Mouse (Mus musculus): ENCODE results near the gene Bphl. TPM values are rescaled to one million over a fixed set of nuclear protein-coding genes. Genes with fewer than 3 reads are reported as not detected.
"Not testable (repeated sequence)": the region's sequence is repeated elsewhere in the genome, so short reads cannot be mapped to it uniquely, and the experiment has no call there.

Gene Bphl
- polyA plus RNA-seq, 1 experiment from 2014 or later, result 98.8 TPM

DNA sequence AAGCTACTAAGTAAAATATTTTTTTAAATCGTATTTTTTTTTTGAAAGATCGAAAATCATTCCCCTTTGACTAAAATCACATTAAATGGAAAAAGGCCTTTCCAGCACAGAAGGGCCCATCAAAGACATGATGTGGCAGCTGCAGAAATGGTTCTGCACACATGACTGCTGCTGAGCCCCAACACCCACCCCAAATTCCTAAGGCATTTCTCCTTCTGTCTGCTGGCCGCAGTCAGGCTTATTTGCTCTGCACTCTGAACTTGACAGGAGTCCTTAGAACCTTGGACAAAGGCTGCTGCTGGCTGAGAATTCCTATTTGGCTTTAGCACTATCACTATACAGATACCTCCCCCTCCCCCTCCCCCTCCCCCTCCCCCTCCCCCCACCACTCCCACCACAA, 35.5 kb downstream of the Bphl start:
- DNase-seq (ENCODE audit: low read depth, low spot score), result no peak
- POLR2A ChIA-PET, result no interaction called here
- CTCF ChIA-PET, result interaction anchor here (2.4 kb wide), 1 partner anchor 16 kb away, joined by 9 read pairs; no protein-coding TSS in a partner anchor
- ATAC-seq, result no peak
- in situ Hi-C loops (cut with MboI; ENCODE audit: low pct_unique_long_range_greater_than_20kb), result no loop called here
- no peak for TF ChIP-seq CTCF (IDR thresholded peaks at IDR 0.05)
- no peaks in the 10 kb centered on the region for H3K27me3 ChIP-seq

DNA sequence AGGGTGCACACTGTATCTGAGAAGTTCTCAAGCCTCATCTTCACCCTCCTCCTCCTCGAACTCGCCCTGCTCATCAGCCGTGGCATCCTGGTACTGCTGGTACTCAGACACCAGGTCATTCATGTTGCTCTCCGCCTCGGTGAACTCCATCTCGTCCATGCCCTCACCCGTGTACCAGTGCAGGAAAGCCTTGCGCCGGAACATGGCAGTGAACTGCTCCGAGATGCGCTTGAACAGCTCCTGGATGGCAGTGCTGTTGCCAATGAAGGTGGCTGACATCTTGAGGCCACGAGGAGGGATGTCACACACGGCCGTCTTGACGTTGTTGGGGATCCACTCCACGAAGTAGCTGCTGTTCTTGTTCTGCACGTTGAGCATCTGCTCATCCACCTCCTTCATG, 37.0 kb downstream of the Bphl start:
- in situ Hi-C loops (cut with MboI; ENCODE audit: low pct_unique_long_range_greater_than_20kb); CTCF ChIA-PET; POLR2A ChIA-PET: not testable (repeated sequence)

DNA sequence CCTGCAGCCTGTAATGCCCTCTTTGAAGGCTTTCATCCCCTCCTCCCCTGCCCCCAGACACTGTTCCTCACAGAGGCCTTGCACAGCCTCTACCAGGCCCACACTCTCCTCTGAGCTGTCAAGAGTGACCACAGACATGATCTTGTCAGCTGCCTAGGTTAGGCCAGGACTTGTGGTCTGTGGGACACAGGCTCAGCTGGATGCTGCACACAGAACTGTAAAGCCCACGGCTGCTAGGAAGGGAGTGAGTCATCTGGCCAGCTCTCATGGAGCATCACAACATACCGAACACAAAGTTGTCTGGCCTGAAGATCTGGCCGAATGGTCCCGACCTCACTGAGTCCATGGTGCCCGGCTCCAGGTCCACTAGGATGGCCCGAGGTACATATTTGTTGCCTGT, 38.5 kb downstream of the Bphl start:
- POLR2A ChIA-PET; H3K27me3 ChIP-seq; CTCF ChIA-PET; in situ Hi-C loops (cut with MboI; ENCODE audit: low pct_unique_long_range_greater_than_20kb): not testable (repeated sequence)
- DNase-seq (ENCODE audit: low read depth, low spot score) (peak; percentile 44), ATAC-seq (peak; percentile 84)

More for the DNA sequence above, 37.0 kb downstream of the Bphl start:
- H3K27me3 ChIP-seq; DNase-seq (ENCODE audit: low read depth, low spot score); ATAC-seq: not testable (repeated sequence)

DNA sequence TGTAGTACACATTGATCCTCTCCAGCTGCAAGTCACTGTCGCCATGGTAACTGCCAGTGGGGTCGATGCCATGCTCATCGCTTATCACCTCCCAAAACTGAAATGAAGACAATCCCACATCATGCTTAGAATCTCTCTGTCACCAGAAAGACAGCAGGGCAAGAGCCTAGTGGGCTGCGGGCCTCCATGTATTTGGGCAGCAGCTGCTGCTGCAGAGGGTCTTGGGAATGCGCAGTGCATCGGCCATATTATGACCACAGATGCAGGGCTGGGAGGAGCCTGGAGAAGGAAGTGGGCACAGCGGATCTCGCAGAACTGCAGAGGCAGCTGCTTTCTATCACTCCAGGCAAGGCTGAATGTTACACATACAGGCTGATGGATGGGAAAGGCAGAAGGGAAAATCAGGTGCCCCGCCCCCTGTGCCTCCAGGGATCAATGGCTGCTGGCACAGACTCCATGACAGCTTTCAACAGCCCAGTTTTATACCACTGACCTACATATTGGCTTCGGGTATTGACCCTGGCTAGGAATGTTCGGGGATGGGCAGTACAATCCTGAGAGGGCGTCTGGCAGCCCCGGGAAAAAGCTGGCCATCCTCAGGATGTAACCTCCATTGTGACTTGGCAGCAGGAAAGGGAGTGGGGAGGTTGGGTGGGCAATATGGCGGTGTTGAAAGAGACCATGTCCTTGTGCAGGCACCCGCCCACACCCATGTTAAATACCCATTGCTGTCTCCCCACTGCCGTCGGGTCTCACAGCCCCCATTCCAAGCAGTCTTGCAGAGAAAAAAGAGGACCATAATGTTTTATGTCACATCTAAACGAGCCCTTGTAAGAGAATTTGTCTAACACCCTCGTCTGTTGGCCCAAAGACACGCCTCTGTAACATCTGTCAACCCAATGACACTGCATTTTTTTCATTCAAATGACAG, 39.4 kb downstream of the Bphl start:
- no peaks in the 10 kb centered on the region for H3K27me3 ChIP-seq
- no peak for TF ChIP-seq CTCF (IDR thresholded peaks at IDR 0.05)
- CTCF ChIA-PET, result no interaction called here
- DNase-seq (ENCODE audit: low read depth, low spot score) (no peak), ATAC-seq (no peak)
- POLR2A ChIA-PET, result interaction anchor here (1.1 to 1.2 kb wide), 2 partner anchors 51 to 52 kb away, joined by 3 to 7 read pairs; no protein-coding TSS in a partner anchor
- in situ Hi-C loops (cut with MboI; ENCODE audit: low pct_unique_long_range_greater_than_20kb), result no loop called here

DNA sequence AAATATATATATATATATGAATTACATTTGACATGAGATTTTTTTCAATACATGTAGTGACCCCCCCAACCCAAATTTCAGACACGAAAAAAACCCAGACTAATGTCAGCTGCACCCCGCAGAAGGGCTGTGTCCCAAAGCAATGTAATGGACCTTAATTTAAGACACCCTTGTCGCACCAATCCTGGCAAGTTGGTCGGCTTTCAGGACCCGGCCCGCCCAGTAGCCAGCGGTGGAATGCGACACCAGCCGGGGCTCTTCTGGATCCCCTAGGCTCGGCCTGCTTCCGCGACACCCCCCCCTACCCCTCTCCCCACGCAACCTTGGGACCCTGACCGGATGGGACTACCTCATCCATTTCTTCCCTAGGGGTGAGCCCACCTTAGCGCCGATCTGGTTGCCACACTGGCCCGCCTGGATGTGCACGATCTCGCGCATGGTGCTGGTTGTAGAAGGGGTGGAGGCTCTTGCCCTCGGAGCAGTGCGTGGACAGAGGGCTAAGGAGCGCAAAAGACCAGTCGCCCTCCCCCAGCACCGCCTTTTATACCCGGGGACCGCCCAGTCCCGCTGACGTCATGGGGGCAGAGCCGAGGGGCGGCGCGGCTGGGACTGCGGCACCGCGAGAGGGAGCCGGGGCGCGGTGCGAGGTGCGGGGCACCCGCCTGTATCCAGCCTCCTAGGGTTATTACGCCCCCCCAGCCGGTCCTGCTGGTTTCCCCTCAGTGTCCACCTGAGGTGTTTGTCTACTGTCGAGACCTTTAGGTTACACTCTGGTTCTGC, 40.3 kb downstream of the Bphl start, which contains the start of gene Tubb2a:
Gene Tubb2a, minus strand, starts transcription at position 516 of the 780 bp plus-strand sequence.
- H3K27me3 ChIP-seq, result no peaks in the 10 kb centered on the region
- in situ Hi-C loops (cut with MboI; ENCODE audit: low pct_unique_long_range_greater_than_20kb), result no loop called here
- ChIA-PET POLR2A (interaction anchor here (1.1 to 1.2 kb wide), 2 partner anchors 50 to 52 kb away, joined by 3 to 7 read pairs; no protein-coding TSS in a partner anchor), CTCF (no interaction called here)
- TF ChIP-seq CTCF (IDR thresholded peaks at IDR 0.05), result no peak
- DNase-seq (ENCODE audit: low read depth, low spot score), result no peak
- ATAC-seq, result no peak

DNA sequence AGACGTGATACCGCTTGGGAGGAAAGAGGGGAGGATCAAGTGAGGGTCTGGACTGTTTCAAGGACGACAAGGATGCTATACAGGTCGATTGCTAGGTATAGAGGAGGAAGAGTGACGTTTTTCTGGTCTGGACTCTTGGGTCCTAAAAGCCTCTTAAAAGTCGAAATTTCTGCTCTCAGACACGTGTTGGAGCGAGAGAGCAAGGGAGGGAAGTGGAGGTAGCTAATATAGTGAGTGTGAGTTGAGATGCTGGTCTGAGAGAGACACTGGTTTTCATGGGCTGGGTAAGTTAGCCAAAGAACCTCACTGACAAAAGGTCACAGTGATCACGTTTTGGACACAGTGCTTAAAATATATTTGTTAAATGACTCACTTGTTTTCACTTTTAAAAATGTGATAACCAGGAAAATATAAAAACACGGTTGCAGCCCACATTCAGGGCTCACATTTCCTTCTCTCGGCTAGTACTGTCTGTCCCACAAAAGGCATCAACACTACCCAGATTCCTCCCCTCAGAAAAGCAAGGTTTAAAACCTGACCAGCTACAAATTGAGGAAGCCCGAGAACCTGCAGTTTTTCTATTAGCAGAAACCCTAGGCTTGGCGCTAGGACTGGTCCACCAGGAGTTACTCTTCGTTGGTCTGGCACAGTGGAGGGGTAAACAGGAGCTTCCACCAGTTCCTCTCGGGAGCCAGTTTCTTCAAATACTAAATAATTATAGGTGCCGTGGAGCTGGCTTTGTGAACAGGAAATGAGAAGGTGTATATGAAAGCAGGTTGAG, 41.3 kb downstream of the Bphl start:
- H3K27me3 ChIP-seq, result no peaks in the 10 kb centered on the region
- in situ Hi-C loops (cut with MboI; ENCODE audit: low pct_unique_long_range_greater_than_20kb), result no loop called here
- ChIA-PET CTCF (interaction anchor here (1.0 kb wide), 1 partner anchor 16 kb away, joined by 3 read pairs; no protein-coding TSS in a partner anchor), POLR2A (no interaction called here)
- no peak for DNase-seq (ENCODE audit: low read depth, low spot score)
- TF ChIP-seq CTCF (IDR thresholded peaks at IDR 0.05), result no peak
- no peak for ATAC-seq

DNA sequence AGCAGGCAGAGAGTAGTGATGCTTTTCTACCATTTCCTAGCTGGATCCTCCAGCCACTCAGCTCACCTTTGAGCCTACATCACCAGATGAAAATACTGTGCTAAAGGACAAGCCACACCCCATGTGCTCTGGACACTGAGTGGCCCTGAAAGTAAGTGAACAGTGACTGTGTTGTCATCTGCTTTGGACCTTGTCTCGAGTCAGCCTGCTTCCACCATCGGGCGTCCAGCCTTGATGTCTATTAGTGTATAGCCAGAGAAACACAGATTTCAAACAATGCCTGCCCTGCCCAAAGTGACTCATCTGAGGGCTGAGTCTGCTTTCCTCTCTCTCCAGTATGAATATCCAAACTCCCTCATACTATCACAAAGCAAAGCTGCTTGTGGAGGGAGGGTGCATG, 42.4 kb downstream of the Bphl start:
- no peaks in the 10 kb centered on the region for H3K27me3 ChIP-seq
- in situ Hi-C loops (cut with MboI; ENCODE audit: low pct_unique_long_range_greater_than_20kb), result no loop called here
- ATAC-seq (no peak), DNase-seq (ENCODE audit: low read depth, low spot score) (no peak)
- ChIA-PET POLR2A (no interaction called here), CTCF (no interaction called here)
- TF ChIP-seq CTCF (IDR thresholded peaks at IDR 0.05), result no peak

DNA sequence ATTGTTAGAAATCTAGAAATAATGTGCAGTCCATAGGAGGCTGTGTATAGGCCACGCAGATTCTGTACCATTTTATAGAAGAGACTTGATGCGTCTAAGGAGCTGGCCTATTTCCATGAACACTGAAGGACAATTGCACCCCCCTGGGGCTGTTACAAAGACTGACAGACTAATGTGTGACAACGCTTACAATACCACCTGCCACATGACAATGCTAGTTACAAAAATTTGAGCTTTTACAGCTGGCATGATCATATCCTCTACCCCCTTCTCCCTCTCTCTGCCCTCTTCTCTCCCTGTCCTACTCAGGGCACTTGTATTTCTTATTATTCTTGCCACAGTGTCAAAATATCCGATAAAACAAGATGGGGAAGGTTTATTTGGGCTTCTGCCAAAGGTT, 44.5 kb downstream of the Bphl start:
- POLR2A ChIA-PET, result no interaction called here
- ATAC-seq, result no peak
- H3K27me3 ChIP-seq, result no peaks in the 10 kb centered on the region
- in situ Hi-C loops (cut with MboI; ENCODE audit: low pct_unique_long_range_greater_than_20kb), result no loop called here
- no peak for DNase-seq (ENCODE audit: low read depth, low spot score)
- TF ChIP-seq CTCF (IDR thresholded peaks at IDR 0.05), result no peak
- CTCF ChIA-PET, result no interaction called here

DNA sequence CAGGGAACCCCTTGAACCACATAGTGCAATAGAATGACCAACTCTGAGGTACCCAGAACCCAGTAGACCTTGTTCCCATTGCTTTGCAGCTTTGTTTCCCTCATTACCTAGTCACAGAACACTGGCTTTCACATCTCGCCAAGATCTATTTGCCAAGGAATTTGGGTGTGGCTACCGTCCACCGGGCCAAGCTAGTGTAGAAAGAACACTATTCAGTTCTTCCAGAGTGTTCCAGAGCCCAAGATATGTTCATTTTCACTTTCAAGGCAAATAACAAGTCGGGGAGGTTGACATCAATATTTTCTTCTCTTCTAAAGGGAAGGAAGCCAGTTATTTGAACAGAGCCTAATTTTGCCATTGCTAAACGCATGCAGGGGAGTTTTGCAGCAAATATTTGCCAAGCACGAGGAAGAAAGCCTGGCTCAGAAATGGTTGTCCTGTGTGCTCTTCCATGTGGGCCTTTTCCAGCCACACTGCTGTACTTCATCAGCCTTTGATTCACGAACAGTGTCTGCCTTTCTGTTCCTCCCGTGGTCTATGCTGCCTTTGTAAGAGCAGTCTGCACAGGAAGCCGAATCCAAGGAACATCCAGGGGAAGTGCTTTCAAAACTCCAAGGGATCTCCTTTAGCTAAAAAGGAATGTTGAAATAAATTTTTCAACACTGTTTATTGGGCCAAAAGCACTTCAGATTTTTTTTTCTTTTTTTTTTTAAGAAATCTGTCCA, 46.8 kb downstream of the Bphl start:
- in situ Hi-C loops (cut with MboI; ENCODE audit: low pct_unique_long_range_greater_than_20kb), result no loop called here

More for the DNA sequence above, 46.8 kb downstream of the Bphl start:
- CTCF ChIA-PET, result interaction anchor here (1.3 kb wide), 1 partner anchor 11 kb away, joined by 5 read pairs; no protein-coding TSS in a partner anchor
- ATAC-seq, result no peak
- TF ChIP-seq CTCF (IDR thresholded peaks at IDR 0.05), result no peak
- H3K27me3 ChIP-seq, result no peaks in the 10 kb centered on the region
- DNase-seq (ENCODE audit: low read depth, low spot score), result no peak
- POLR2A ChIA-PET, result interaction anchor here (0.7 kb wide), 1 partner anchor 53 kb away, joined by 4 read pairs; no protein-coding TSS in a partner anchor

Measured in Patski (cell line).